Mouse (Mus musculus): Measurements from ENCODE around the gene Acvr1b.

DNA sequence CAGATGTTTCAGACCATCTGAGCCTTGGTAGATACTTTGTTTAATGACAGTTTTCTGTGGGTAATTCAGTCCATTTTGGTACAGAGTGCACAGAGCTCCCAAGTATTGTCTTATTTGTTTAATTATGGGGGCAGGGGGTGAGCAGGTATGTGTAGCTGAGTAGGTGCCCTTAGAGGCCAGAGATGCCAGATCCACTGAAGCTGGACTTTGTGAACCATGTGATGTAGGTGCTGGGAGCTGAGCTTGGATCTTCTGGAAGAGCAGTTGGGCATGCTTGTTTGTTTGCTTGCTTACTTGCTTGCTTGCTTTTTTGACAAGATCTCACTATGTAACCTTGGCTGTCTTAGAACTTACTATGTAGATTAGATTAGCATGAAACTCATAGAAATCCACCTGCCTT lies 23.1 kb downstream of the Acvr1b start:
- TF ChIP-seq CTCF (IDR thresholded peaks at IDR 0.05; ENCODE audit: control insufficient read depth, insufficient read depth, insufficient read length) (no peak), MYOD1 (IDR thresholded peaks at IDR 0.05; ENCODE audit: control insufficient read depth, insufficient read length, low read depth) (no peak), USF1 (IDR thresholded peaks at IDR 0.05; ENCODE audit: low read depth) (no peak), MYOG (IDR thresholded peaks at IDR 0.05; ENCODE audit: control insufficient read depth, extremely low read depth, insufficient read length) (no peak), FOSL1 (IDR thresholded peaks at IDR 0.05; ENCODE audit: insufficient read depth, low read length, poor library complexity, severe bottlenecking) (no peak)

Data from C2C12 (cell line).